Comparison of ENCODE assay signal across 15 mouse cellular contexts in the genomic region with DNA sequence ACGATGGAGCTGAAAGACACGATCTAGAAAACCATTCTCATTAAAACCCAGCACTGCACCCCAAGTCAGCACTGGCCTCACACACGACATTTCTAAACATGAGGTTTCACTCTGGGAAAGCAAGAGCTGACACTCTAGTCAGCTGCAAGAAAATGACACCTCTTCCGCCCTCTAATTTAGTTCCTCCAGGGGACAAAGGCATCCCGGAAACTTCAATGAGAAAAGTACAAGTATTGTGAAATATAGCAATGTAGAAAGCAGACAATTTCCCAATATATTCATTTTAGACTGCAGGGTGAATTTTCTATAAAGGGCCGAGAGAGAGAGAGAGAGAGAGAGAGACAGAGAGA.
"Had no signal": no experiment of that assay in that cellular context is flagged by ENCODE, and none has a peak within 500 bp of the region (broad histone marks: within the 10 kb centered on the region; RNA-seq: fewer than 3 reads in every experiment).

No protein-coding gene starts in this region.

- H3K4me3 ChIP-seq: intestine, embryonic 15.5 days; kidney, embryonic 15.5 days; limb, embryonic 12.5 days; liver, embryonic 13.5 days; midbrain, embryonic 10.5 days; myocyte; neural tube, embryonic 15.5 days had no signal

- ATAC-seq: intestine, embryonic 15.5 days; liver, postnatal 0 days had no signal

- H3K27ac ChIP-seq: intestine, embryonic 15.5 days; limb, embryonic 12.5 days; liver, embryonic 13.5 days; midbrain, embryonic 10.5 days; neural tube, embryonic 15.5 days; stomach, postnatal 0 days had no signal

- H3K4me1 ChIP-seq: limb, embryonic 12.5 days; midbrain, embryonic 10.5 days had no signal

- H3K9me3 ChIP-seq: intestine, embryonic 15.5 days; kidney, embryonic 15.5 days; limb, embryonic 12.5 days; liver, embryonic 13.5 days; midbrain, embryonic 10.5 days; neural tube, embryonic 15.5 days had no signal

- H3K27me3 ChIP-seq: intestine, embryonic 15.5 days; kidney, embryonic 15.5 days; limb, embryonic 12.5 days; liver, embryonic 13.5 days; neural tube, embryonic 15.5 days had no signal

- H3K4me2 ChIP-seq: intestine, embryonic 15.5 days; kidney, embryonic 15.5 days; limb, embryonic 12.5 days; liver, embryonic 13.5 days; neural tube, embryonic 15.5 days had no signal

- H3K9ac ChIP-seq: intestine, embryonic 15.5 days; kidney, embryonic 15.5 days; limb, embryonic 12.5 days; liver, embryonic 13.5 days; liver, postnatal 0 days; neural tube, embryonic 15.5 days had no signal

- DNase-seq: kidney, adult 18-20 months; kidney, postnatal 25 days; layer of hippocampus, postnatal 36 days; liver; liver, embryonic 13.5 days; liver, postnatal 0 days; midbrain, embryonic 14.5 days; right cerebral cortex, adult 18-20 months had no signal

- H3K36me3 ChIP-seq: intestine, embryonic 15.5 days; liver, embryonic 13.5 days; midbrain, embryonic 10.5 days had no signal
